Mouse (Mus musculus) cerebellum, postnatal 4 days (tissue): ENCODE measurements around the gene Ckb.
"Not testable (repeated sequence)": the region's sequence is repeated elsewhere in the genome, so short reads cannot be mapped to it uniquely, and the experiment has no call there.

Experiments used
- DNase-seq, 2 experiments: peaks; one replicate each; pipeline ENCODE4 v3.0.0; 2022; ENCODE audit warnings: low spot score in 2 of 2, mixed read lengths in 1 of 2

Gene Ckb

DNA sequence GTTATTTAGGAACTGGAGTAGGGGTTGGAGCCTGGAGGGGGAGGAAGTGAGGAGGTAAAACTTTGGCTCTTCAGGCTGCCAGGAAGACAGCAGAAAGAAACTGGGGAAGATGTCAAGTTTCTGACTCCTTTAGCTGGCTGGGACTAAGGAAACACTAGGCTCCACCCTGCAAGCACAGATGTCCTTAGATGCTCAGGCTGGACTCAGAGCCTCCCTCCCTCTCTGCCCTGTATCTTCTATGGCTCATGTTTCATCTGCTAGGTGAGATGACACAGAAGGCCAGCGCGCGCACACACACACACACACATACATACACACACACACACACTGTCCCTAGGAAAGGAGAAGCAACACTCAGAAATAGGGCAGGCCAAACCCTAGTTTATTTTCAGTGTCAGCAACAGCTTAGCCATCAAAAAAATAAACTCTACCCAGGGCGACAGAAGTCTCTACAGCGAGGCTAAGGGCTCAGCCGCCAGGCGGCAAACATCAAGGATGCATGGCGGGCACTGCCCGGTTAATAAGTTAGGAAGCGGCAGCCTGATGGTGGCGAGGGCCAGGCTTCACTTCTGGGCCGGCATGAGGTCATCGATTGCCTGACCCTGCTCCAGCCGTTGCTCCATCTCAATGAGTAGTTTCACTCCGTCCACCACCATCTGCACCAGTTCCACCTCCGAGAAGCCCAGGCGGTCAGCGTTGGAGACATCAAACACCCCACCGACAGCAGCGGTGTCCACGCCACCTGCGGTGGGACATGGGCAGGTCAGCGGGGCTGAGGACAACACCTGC is 2.9 kb downstream of the Ckb start:
- no peak for DNase-seq

DNA sequence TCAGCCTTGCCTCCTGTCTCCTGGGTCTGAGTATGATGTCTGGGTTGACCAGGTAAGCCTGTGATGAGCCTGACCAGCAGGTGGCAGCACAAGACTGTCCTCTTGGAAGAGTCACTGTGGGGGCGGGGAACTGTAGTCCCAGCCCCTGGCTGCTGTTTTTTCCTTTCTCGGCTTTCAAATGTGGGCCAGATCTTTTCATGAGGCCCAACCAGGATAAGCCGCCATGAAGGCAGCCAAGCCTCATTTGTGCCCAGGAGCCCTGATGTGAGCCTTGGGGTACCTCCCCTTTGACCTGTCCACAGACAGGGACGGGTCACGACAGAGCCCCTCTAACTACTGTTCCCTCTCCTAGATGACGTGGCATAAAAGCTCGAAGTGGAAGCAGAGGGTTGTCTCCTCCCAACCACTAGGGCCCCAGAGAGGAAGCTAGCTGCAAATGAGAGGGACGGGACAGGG is 3.7 kb downstream of the Ckb start:
- DNase-seq: peak; percentile 97 to 98

DNA sequence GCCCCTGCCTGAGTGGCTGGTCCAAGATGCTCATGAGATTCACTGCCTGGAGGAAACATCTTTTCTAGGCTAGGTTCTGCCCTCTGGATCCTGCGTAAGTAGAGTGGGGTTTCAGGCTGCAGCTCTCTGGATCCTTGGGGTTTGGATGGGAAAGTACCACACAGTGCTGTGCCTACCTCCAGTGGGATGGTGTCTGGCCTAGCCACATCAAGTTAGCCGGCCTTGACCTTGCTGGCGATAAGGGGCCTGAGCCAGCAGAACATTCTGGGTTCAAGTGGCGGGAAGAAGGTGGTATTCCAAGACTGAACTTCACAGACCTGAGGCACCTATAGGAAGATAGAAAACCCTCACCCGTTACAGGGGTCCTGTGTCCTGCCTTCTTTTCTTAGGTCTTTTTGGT is 4.7 kb downstream of the Ckb start:
- no peak for DNase-seq

DNA sequence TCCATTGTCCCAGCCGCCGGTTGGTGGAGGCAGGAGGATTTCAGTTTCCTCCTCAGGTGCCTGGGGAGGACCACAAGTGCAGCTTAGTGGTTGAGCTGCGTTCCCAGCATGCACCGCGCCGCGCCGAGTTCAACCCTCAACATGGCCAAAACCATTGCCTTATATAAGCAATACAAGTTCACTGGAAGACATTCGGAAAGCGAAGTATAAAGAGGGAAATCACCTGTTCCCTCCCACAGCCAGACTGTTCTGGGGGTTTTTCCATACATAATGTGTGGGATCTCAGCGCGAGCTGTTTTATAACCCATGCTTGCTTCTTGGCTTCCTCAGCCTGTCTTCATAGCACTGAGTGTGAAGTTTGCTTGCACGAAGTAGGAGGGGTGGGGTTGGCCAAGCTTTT is 5.8 kb downstream of the Ckb start:
- no peak for DNase-seq

DNA sequence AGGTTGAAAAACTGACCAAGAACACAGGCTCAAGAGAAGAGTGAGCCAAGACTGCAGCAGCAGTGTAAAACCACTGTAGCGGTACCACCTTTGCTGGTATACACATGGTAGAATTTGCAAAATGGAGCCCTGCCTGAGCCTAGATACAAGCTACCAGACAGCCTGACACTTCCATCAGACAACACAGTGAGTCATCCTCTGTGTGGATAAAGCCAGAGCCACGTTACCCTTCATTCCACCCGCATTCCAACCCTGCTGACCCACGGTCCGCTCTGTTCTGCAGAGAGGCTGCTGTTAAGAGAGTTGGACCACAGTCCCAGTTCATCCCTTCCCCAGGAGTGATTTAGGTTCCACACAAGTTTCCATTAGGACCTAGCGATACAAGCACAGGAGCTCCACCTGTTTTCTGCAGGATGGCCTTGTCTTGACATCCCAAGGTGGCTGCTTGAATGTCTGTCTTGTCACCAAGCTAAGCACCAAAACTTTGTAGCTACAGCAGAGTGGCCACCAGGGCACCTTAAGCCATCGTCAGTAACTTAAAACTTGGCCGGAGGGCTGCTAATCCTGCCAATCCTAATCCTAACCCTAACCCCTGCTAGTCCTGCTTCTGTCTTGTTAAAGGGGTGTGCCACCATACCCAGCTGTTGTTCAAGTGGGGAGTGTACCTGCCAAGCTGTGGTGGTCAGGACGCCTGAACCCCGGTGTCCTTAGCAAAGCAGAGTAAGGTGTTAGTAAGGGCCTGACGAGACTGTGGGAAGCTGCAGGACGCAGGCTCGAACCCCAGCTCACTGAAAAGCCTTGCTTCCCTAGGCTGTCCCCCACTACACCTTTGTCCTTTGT is 6.9 kb downstream of the Ckb start:
- no peak for DNase-seq

DNA sequence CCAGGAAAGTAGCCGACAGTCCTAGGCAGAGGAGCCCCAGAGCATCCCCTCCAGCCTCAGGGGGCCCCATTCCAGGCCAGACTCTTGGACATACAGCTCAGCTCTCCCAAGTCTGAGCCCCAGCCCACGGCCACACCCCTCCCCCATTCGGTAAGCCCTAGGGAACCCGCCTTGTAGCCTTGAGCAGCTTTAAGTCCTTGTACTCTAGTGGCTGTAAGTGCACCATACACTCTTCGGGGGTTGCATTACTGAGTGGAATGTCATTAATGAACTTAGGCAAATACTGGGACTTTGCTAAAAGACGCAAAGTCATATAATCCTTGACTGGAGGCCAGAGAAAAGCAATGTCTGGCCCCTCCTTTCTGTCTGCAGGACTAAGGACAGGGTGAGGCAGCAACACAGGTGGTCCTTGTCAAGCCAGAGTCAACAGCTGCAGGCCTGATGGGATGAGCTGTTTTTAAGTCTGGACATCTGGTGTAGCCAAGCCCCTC is 7.9 kb downstream of the Ckb start:
- no peak for DNase-seq

DNA sequence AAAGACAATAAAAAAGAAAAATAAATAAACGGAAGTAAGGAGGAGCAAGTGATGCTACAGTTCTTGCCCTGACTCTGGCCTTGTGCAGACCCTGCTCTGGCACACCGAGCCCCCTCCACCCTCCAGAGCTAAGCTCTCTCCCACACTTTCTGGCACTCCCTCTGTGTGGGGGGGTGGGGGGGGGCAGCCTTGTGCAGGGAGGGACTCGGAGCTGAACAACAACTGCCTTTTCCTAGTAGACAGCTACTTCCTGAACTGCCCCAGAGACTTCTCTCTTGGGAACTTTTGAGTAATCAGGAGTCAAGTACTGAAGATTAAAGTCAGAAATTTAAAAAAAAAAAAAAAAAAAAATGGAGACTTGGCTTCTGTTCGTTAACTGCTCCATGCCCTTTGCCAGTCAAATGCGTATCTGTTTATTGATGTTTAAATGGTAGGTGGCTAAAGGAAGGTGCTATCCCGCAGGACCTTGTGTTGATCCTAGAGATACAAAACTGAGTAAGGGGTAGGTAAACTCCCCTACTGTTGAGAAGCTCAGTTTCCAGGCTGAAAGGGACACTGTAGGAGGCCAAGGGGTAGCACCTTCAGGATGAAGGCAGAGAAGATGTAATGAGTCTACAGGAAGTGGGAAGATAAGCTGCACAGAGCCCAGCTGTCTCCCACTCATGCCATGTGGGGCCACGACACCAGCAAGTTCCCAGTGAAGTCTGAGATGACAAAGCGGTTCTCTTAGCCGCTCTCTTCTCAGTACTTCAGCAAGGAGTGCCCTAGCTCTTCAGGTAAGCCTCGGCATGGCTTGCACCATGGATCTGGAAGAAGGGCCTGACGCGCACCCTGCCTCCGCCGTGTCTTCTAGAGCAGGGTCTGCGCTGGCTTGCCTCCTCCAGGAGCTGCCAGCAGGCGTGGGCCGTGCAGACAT is 8.7 kb downstream of the Ckb start:
- no peak for DNase-seq

DNA sequence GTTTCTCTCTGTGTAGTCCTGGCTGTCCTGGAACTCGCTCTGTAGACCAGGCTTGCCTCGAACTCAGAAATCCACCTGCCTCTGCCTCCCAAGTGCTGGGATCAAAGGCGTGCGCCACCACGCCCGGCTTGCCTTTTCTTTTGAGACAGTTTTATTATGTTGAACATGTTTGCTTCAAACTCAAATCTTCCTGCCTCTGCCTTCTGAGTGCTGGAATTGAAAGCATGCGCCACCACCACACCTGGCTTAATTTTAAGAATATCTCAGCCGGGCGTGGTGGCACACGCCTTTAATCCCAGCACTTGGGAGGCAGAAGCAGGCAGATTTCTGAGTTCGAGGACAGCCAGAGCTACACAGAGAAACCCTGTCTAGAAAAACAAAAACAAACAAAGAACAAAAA is 10.6 kb downstream of the Ckb start:
- DNase-seq: not testable (repeated sequence)

DNA sequence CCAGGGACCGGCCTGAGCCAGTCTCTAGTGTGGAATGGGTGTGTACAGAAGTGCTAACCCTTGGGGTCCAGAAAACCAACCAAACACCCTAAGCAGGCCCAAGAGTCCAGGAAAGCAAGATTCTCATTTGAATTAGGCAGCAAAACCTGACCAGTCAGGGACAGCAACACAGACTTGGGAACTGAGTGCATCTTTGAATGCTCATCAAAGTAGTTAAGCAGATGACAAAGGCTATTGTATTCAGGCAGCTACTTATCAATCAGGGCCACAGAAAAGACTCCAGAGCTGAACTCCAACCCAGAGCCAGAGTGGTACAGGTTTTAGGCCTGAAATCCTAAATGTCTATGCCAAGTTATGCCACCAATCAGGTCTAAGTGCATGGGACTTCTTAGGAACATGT is 11.5 kb downstream of the Ckb start:
- DNase-seq: no peak

DNA sequence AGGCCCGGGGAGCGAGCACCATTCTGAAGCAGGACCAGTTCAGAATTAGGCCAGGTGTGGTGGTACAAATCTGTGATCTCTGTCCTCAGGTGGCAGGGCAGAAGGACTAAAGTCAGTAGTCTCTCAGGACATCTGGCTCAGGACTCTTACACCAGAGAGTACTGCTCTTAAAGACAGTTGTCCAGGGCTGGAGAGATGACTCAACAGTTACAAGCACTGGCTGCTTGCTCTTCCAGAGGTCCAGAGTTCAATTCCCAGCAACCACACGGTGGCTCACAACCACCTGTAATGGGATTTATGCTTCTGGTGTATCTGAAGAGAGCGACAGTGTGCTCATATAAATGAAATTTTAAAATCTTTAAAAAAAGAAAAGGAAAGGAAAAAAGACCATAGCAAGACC is 12.8 kb downstream of the Ckb start:
- DNase-seq: no peak

DNA sequence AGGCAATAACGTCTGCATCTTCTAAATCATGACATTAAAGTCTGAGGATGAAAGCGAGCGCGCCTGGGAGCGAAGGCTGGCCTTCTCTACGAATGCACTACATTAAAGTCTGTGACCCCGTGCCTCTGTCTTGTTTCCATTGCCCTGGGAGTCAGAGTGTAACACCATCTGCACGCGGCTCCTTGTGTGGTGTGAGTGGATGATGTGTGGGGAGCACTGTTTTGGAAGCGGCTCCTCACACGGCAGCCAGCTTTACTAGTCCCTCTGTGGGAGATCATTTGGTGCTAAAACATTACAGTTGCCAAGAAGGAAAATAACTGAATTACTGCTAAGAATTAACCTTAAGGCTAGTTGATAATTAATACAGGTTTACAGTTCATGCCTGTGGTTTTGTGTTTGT is 16.4 kb downstream of the Ckb start:
- DNase-seq: no peak

DNA sequence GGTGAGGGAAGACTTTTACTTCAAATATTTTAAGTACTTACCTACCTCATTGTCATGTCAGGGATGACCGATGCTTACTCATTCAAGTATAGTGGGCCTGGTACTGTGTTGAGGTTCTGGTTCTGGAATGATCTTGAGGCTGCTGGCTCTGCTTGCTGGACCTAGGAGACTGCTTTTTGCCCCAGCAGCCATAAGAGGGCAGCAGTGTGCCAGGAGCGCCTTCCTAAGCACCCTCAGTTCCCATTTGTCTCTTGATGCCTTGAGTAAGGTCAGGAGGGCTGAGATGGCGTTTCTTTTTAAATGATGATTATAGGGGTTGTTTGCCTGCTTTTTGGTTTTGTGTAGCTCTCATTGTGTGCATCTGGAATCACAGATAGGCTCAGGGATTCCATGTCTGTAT is 18.7 kb downstream of the Ckb start:
- DNase-seq: peak; percentile 47 to 75

DNA sequence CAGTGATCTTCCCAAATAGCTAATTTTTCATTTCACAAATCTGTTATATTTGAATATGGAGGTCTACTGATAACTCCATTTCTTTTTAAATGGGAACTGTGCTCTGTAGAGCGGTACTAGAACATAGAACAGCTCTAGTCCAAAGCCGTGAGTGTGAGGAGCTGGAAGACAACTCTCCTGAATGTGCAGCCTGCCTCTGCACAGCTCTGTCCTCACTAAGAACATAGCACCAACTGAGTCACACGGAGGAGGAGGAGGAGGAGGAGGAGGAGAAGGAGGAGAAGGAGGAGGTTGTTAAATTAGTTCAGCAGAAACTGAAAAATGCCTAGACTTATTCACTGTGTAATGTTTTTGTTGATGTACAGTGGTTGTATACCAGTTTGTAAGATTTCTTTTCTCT is 19.2 kb downstream of the Ckb start:
- DNase-seq: no peak

DNA sequence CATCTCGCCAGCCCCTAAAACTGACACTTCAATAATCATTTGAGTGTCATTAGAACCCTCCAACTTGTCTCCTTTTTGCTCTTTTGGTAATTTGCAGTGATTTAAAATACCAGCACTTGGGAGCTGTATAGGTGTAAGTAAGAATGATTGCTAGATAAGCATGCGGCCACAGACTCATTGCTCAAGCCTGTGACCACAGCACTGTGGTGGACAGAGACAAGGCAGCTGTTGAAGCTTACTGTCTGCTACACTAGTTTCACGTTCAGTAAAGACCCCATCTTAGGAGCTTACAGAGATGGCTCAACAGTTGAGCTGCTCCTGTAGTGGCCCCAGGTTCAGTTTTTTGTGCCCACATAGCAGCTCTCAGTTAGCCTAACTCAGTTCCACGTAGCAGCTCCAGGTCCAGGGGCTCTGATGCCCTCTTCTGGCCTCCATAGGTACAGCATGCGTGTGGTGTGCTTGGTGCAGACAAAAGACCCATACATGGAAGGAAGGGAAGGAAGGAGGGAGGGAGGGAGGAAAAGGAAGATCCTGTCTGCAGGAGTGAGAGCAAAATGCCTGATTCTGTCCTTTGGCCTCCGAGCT is 24.0 kb downstream of the Ckb start:
- DNase-seq: peak; percentile 58 to 74
